Mouse (Mus musculus) frontal cortex, adult 2 months (tissue): ENCODE measurements around the gene Tbc1d23. TPM values are rescaled to one million over a fixed set of nuclear protein-coding genes. Genes with fewer than 3 reads are reported as not detected.

ENCODE experiments used
- DNase-seq, 2 experiments: peaks; one replicate each; pipeline ENCODE4 v3.0.0; 2022; ENCODE audit warnings: low spot score in 1 of 2; ENCODE audit errors: extremely low spot score in 1 of 2
- polyA plus RNA-seq: library from polyadenylated mRNA; depleted of rRNA; stranded (reverse); fragments of >200 nt; gene quantifications from 2 replicates; pipeline ENCODE4 v1.2.3, GENCODE M21; 2012

Gene Tbc1d23
- polyA plus RNA-seq, 1 experiment, result 43.1 TPM

DNA sequence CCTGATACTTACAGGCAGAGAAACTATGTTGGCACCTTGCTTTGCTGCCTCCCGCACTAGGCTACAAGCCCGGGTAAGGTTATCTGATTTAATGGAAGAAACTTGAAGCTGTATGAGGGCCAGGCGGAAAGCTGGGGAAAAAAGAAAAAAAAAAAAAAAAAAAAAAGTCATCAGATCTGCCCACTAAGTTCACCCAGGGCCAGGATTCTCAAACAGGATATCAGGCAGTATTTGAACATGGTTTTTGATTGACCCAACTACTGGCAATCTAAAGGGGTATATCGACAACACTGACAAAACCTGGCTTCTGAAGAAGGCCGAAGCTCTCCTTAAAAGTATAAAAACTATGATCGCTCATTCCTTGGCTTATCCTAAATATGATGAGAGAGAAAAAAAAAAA, 65.2 kb downstream of the Tbc1d23 start:
- no peak for DNase-seq

DNA sequence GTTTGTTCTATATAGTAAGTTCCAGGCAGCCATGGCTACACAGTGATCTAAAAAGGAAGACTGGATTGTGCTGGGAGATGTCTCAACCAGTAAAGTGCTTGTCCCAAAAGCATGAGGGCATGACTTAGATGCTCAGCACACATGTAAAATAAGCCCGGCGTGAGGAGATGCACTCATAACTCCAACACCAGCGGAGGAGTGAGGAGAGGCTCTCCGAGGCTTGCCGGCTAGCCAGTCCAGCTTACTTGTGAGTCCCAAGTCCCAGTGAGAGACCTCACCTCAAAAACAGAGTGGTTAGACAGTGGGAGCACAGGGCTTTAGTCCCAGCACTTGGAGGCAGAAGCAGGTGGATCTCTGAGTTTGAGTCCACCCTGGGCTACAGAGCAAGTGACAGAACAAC, 66.1 kb downstream of the Tbc1d23 start:
- DNase-seq, result no peak

DNA sequence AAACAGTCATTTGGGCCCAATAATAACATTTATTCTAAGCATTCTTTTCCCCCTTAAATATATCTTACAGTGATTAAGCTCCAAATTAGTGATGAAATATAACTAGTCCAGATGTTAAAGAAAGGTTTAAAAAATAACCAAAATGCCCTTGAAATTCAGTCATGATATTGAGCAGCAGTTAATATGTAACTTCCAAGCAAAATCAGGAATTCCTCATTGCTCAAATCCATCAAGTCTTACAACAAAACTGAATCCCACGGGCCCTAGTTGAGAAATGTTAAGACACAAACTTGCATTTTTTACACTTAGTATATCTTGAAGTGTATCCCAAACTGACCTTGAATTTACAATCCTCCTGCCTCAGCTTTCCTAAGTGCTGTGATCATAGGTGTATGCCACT, 67.6 kb downstream of the Tbc1d23 start:
- DNase-seq, result no peak

DNA sequence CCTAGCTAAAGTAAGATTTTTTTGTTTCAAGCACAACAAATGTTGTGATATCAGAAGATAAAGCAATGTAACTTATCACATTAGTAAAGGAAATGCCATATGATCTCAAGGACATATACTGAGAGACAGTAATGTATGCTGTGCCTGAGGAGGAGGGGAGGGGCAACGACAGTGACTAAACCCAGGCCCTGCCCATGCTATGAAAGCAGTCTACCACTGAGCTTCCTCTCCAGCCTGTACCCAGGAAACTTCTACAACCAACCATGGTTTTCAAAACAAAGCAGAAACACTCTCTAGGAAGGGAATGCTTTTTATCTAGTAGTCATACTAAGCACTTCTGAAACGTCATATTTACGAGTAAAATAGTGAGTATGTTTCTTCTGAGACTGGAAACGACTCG, 68.5 kb downstream of the Tbc1d23 start:
- no peak for DNase-seq

DNA sequence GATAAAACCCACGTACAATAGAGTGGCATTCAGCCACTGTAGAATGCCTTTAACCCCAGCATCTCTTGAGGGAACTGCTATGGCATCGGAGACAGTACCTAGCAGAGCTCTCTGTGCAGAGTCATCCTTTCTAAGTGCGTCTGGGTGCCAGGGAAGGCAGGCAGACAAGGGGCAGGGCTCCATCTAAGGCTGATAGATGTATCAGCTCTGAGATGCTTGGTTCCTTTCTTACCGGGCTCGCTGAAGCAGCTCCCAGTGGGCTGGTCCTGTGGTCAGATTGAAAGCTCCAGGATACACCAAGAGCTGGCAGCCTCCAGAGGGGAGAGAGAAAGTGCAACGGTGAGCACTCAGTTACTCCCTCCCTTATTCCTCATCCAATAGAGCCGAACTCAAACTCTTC, 71.5 kb downstream of the Tbc1d23 start:
- DNase-seq, result no peak

DNA sequence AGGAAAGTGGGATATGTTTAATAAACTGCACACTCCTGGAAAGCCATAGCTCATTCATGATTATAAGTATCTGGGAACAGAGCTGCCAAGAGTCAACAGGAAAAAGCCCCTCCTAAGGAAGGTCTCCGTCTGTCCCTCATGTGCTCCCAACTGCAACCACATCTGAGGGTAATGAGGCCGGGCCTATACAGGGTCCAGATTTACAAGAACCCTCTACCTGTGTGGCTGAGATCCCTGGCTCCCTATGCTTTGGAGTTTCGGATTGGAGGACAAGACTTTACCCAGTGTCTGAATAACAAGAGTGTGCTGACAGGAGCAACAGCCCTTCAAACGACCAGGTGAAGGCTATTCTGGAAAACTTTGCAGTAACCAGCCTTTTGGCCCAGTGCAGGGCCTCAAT, 73.6 kb downstream of the Tbc1d23 start:
- no peak for DNase-seq

DNA sequence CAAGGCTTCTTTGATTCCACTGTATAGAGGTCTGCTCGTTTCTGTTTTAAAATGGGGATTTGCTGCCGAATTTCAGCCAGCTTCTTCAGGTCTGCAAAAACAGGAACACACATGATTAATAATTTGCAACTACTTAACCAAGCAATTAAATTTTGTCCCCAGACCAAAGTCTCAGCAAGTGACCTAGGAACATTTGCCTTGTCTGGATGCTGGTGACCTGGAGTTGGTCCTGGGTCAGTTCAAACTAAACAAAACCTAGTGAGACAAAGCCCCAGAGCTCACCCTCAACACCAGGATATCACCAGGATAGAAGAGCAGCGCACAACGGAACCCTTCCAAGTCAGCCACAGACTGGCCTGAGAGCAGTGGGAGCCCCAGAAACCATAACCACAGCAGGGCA, 74.2 kb downstream of the Tbc1d23 start:
- no peak for DNase-seq

DNA sequence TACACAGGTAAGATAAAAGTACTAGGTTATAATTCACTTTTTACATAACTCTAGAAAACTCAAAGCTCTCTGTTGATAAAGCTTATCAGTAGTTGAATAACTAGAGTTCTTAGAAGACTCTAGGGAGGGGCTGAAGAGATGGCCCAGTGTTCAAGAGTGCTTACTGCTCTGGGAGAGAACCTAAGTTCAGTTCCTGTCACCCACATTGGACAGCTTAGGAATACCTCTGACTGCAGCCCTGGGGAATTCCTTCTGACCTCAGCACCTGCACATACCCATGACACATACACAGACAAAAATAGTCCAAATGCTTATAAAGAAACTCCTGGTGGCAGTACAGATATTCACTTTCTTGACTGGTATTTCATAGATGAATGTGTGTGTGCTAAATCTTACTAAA, 75.4 kb downstream of the Tbc1d23 start:
- no peak for DNase-seq

DNA sequence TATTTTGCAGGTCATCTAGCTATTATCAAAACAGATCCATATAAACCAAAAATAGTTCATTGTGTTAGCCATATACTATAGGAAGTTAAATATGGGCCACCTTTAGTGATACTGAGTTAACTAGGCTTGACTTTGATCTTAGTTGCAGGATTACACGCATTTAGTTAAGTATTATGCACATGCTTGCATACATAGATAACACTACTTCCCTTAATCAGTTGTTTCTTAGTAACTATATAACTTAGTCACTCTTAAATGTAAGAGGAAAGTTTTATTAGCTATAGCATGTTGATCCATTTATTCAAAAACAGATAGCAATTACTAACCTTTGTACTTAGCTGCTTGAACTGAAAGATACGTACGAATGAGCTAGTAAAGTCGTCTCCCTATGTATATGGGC, 79.9 kb downstream of the Tbc1d23 start:
- DNase-seq, result no peak

DNA sequence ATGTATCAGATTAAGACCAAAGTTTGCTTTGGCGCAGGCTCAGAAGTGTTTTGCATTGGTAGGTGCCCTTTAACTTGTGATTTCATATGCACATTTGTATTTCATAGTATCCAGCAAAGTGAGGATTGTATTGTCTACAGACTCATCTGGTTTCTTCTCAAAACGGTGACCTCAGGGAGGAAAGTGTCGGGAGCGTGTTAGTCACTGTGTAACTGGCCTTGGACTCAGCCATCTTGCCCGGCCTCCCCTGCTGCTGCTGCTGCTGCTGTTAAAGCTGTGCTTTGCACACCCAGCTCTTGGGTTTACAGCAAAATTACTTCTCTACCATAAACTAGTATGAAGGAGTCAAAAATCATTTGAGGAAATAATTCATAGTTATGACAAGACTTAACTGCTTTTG, 86.6 kb downstream of the Tbc1d23 start:
- no peak for DNase-seq

DNA sequence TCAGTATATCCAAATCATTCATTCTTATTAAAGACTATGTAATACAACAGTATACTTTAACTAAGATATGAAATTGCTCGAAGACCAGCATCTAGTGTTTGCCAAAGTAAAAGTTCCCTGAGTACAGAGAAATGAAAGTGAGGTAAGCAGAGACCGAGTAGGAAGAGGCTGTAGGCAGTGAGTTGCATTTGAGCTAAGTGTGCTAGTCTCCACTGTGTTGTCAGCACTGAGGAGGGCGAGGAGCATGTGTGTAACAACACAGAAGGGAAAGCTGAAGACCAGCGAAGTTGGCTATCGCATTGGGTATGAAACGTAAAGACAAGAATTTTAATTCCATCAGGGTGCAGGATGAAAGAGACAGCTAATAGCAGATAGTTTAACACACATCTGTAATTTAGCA, 97.7 kb downstream of the Tbc1d23 start:
- no peak for DNase-seq

DNA sequence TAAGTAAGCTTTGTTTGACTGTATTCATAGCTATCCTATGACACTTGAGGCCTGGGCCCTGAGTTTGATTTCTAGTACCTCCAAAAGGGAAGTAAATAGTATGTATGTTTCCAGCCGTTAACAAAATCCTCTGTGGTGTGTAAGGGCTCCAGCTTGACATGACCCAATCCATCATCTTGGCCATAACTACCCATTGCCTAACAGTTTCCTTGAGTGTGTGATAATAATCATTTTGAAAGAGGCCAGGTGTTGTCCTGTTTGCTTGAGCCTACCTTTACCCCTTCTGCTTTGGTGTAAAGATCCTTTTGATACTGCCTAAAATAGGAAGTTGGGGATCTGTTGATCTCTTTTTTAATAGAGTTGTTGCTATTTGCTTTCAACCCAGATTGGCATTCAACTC, 99.0 kb downstream of the Tbc1d23 start:
- no peak for DNase-seq

DNA sequence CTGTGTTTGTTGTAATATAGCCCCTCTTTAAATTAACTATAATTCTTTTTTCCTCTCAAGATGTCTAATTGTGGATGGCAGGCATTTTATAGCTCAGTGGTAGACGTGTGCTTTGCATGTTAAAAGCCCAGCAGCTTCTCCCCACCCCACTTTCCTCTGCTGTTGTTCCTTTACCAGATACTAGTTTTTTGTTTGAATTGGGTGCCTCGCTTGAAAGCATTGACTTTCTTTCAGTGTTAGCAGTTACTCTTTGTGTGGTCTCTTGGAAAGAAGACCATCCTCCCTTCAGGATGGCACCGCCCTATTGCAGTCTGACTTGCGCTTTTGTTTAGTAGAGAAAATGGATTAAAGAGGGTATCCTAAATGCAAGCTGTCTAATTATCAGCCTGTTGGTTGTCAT, 99.8 kb downstream of the Tbc1d23 start:
- DNase-seq, result no peak

DNA sequence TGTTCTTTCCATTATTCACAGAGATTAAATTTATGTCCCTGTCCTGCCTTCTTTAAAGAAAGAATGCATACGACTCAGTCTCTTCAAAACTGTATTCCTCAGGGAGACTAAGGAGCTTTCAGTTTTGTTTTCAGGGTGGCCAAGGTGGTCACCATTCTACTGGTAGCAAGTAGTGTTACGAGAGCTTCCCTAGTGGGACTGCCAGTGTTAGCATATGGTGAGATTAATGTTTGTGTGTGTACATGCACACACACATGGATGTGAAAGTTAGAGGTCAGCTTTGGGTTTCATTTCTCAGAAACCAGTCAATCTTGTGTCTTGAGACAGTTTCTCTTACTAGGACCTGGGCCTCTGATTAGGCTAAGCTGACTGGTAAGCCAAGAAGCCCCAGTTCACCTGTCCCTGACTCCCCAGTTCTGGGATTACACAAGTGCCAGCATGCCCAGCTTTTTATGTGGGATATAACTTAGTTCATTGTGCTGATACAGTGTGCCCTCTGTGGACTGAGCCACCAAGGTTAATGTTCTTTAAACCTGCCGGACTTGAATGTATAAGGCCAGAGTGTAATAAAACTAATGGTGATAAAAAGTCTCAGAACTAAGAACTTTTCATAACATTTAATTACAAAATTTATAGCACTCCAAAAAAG, 100.4 kb downstream of the Tbc1d23 start:
- no peak for DNase-seq

DNA sequence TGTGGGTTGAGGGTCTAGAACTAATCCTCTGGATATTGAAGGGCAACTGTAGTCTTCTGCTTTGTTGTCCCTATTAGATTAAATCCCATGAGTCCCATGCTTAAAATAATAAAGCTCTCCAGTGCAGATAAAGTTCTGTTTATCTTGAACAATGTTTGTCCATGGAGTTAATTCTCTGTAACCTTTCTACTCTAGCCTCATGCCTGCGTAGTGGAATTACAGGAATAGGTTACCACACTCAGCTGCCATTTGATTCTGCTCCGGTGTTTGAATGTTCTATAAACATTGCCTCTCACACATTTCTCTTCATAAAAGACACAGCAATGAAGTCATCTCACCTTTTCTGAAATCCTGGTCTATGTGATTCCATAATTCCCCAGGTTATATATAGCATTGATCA, 103.5 kb downstream of the Tbc1d23 start:
- DNase-seq, result no peak

DNA sequence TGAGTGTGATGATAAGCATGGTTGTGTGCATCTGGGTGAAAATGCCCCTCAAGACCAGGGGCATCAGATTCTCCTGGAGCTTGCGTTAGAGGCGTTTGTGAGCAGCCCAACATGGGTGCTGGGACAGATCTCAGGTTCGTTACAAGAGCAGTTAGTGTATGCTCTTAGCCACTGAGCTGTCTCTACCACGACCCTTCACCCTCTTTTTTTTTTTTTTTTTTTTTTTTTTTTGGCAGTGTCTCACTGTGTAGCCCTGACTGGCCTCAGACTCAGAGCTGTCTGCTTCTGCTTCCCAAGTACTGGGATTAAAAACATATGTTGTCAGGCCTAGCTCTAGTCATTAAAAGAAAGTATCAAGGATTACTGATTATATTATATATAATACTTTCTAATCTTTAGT, 105.0 kb downstream of the Tbc1d23 start:
- no peak for DNase-seq

DNA sequence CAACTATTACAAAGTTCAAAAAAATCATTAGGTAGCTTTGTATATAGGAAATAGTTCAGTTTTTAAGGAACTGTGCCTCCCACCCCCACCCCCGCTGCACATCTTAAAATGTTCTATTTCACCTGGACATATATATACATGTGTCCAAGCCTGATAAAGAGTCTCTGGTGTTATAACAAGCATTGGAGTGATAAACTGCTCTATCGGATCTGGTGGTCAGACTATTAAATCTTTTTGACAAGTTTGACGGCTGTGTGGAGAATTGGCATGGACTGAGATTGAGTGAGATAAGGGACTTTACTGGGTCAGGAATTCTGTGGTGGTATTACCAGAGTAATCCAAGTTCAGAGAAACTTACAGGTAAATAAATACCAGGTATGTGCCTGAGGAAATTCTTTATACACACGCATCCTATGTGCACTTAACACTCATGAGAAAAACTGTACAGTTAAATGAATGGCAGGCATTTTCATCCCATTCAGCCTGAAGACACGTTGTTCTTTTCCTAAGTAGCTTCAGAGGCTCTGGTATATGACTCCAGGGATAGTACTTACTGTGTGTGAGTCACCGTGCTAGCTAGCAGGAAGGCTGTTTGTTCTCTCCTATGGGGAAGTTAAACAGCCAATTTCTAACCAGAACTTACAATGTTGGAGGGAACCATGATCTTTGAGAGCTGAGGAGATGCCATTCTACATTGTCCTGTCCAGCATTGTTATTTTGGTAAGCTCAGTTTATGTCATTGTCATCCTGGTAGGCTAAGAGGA, 108.4 kb downstream of the Tbc1d23 start:
- peak in 1 of 2 experiments; percentile 9 for DNase-seq

DNA sequence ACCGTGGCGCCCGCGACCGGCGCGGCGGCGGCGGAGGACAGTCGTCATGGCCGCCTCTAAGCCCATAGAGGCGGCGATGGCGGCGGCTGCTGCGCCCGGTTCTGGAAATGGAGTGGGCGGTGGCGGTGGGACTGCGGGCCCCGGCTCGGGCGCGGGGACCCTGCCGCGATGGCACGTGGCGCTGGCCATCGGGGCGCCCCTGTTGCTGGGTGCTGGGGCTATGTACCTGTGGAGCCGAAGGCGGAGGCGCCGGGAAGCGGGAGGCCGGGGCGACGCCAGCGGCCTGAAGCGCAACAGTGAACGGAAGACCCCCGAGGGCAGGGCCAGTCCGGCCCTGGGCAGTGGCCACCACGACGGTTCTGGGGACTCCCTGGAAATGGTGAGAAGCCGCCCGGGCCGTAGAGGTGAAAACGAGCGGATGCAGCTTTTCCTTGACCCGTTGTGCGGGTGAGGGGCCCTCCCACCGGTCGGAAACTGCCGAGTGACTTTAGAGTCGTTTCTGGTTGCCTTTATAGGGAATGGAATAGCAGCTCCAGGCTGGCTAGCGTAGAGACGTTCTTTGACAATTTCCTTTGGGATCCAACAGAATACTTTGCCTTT, 109.4 kb downstream of the Tbc1d23 start:
- no peak for DNase-seq

DNA sequence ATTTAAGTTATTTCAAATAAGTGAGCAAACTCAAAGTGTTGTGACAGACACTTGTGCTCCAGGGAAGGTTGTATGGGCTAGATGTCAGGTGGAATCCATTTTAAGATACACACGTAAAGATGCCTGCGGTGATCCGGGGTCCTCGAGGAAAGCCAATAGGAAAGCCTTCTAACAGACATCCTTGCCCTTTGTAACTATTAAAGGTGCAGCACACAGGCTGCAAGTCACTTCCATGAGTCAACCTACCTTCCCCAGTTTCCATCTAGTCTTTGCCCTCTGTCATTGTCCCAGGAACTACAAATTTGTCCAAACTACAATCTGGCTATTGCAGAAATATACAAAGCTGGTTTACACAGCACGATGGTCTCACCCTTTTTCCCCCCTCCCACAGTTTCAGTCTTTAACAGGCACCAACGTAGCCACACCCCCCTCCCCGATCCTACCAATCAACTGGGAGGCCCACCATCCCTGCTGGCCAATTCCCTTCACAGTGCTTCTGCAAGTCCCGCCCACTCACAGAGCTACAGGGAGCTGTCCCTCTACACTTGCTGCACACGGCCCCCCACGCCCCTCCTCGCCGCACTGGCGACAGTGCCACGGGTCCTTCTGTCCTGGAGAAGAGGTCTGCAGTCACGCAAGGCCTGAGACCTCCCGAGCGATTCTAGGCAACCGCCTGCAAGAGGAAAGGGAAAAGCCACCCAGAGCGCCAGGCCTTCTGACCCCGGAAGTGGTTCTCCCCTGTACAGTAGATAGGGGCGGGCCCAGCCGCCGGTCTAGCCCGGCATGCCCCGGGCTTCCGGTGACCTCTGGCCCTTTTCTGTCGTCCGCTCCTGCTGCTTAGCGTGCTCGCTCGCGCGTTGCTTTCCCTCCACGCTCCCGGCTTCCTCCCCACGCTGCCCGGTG, 110.1 kb downstream of the Tbc1d23 start, which contains the start of gene Tomm70a:
Gene Tomm70a (plus strand): TSS at position 791 of the 903 bp plus-strand sequence.
- peak; percentile 95 for DNase-seq
